Mouse (Mus musculus): ENCODE measurements around the gene Cxcl2.

- TF ChIP-seq BHLHE40 (IDR thresholded peaks at IDR 0.05; ENCODE audit: low read depth, low read length) (no peak), CTCF (conservative IDR thresholded peaks at IDR 0.05 in 1 of 2, IDR thresholded peaks at IDR 0.05 in 1 of 2; ENCODE audit: low read depth in 2 of 2, low read length in 2 of 2) (no peak), MAFK (IDR thresholded peaks at IDR 0.05; ENCODE audit: insufficient replicate concordance, low read length) (no peak), KAT2A (IDR thresholded peaks at IDR 0.05; ENCODE audit: insufficient replicate concordance, low read length) (no peak), ZC3H11A (IDR thresholded peaks at IDR 0.05; ENCODE audit: low read depth, low read length) (no peak), SIN3A (IDR thresholded peaks at IDR 0.05; ENCODE audit: low read length) (no peak), GABPA (IDR thresholded peaks at IDR 0.05; ENCODE audit: insufficient replicate concordance, low read depth, low read length) (no peak), RAD21 (IDR thresholded peaks at IDR 0.05; ENCODE audit: low read depth, low read length) (no peak)
Observed at GRCm38 (mm10) chr5:90891464-90891813, 12.2 kb upstream of the Cxcl2 start.

Measured in CH12.LX (cell line).